Mouse (Mus musculus): Measurements from ENCODE around the gene Stat6. TPM values are rescaled to one million over a fixed set of nuclear protein-coding genes. Genes with fewer than 3 reads are reported as not detected.
A peak's percentile ranks its signal among the peaks of the same experiment; 100 is the strongest.
"Not testable (repeated sequence)": the region's sequence is repeated elsewhere in the genome, so short reads cannot be mapped to it uniquely, and the experiment has no call there.

Stat6 gene
- polyA plus RNA-seq, 1 experiment, result 60.1 TPM

DNA sequence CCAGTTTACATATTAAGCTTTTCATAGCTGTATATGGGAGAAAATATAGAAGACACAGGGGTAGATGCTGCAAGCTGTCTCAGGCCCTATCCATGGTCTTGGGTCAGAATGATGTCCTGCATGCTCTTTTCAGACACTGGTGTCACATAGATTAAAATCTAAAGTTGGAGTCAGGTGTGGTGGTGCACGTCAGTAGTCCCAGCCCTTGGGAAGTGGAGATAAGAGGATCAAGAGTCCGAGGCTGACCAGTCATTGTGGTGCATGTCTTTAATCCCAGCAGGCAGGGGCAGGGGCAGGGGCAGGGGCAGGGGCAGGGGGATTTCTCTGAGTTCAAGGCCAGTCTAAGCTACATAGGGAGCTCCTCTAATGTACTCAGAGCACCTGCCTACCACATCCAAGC lies 3.0 kb downstream of the Stat6 start:
- Histone ChIP-seq H3K4me1 (ENCODE audit: control insufficient read depth, insufficient read depth, low read length) (peaks cover 2% of the 10 kb centered on the region; the same call in 1 of the 2 replicates), H3K4me3 (replicated peaks; ENCODE audit: control insufficient read depth, low read depth, low read length) (no peak overlapping the region), H3K27ac (ENCODE audit: control insufficient read depth, insufficient read depth, low read depth, low read length, poor library complexity) (no peak overlapping the region)
- WGBS, result 77% methylated on average over 2 of the region's 2 CpGs
- TF ChIP-seq CTCF (IDR thresholded peaks at IDR 0.05; ENCODE audit: control insufficient read depth, insufficient read depth, low read length), result no peak

DNA sequence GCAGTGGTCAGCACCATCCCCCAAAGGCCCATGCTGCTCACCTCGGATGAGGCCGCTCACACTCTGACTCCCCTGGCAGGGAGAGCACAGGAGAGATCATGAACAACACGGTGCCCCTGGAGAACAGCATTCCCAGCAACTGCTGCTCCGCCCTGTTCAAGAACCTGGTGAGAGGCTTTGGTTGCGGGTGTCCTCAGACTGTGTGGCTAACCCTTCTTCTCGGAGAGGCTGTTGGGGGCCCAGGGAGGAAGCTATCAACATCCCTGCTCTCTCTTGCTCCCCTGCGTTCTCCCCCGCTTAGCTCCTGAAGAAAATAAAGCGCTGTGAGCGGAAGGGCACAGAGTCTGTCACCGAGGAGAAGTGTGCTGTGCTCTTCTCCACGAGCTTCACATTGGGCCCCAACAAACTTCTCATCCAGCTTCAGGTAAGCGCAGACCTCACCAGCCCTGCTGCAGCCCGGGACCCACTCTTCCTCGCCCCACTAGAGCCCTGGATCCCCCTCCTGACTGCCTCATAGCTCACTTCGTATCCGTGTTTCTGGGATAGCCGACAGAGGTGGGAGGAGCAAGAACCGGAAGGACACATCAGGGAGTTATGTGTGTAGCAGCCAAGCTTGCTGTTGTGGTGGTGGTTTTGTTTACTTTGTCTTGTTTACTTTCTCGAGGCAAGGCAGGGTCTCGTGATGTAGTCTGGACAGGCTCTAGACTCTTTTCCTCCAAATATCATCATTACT lies 10.3 kb downstream of the Stat6 start:
- no peaks in the 10 kb centered on the region; the same call in 1 of the 2 replicates for H3K4me1 ChIP-seq (ENCODE audit: control insufficient read depth, insufficient read depth, low read length)
- no peak for TF ChIP-seq POLR2A (IDR thresholded peaks at IDR 0.05; ENCODE audit: borderline replicate concordance, control insufficient read depth, low read depth, low read length)
- no peak for TF ChIP-seq CTCF (IDR thresholded peaks at IDR 0.05; ENCODE audit: control insufficient read depth, insufficient read depth, low read length)
- WGBS, result 88% methylated on average over 21 of the region's 21 CpGs
- H3K4me3 ChIP-seq (replicated peaks; ENCODE audit: control insufficient read depth, low read depth, low read length), result no peak overlapping the region
- no peak overlapping the region for H3K27ac ChIP-seq (ENCODE audit: control insufficient read depth, insufficient read depth, low read depth, low read length, poor library complexity)

DNA sequence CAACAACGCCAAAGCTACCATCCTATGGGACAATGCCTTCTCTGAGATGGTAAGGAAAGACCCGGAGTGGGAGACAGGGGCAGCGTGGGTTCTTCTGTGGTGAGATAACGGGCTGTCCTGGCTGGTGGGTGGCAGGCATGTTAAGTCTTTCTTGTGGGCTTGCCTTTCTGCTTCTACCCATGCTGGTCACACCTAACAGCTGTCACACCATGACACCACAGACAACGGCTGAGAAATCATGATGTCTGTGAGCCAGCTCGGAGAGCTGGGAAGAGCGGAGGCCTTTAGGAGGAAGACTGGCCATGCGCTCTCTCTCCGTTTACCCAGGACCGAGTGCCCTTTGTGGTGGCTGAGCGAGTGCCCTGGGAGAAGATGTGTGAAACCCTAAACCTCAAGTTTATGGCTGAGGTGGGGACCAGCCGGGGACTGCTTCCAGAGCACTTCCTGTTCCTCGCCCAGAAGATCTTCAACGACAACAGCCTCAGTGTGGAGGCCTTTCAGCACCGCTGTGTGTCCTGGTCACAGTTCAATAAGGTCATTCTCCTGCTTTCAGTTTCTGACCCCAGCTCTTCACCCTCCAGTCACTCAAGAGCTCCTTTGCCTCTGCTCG lies 12.3 kb downstream of the Stat6 start:
- TF ChIP-seq CTCF (IDR thresholded peaks at IDR 0.05; ENCODE audit: control insufficient read depth, insufficient read depth, low read length) (no peak), POLR2A (IDR thresholded peaks at IDR 0.05; ENCODE audit: borderline replicate concordance, control insufficient read depth, low read depth, low read length) (no peak)
- no peak overlapping the region for H3K27ac ChIP-seq (ENCODE audit: control insufficient read depth, insufficient read depth, low read depth, low read length, poor library complexity)
- no peaks in the 10 kb centered on the region; the same call in 1 of the 2 replicates for H3K4me1 ChIP-seq (ENCODE audit: control insufficient read depth, insufficient read depth, low read length)
- no peak overlapping the region for H3K4me3 ChIP-seq (replicated peaks; ENCODE audit: control insufficient read depth, low read depth, low read length)
- WGBS, result 35% methylated on average over 16 of the region's 16 CpGs

DNA sequence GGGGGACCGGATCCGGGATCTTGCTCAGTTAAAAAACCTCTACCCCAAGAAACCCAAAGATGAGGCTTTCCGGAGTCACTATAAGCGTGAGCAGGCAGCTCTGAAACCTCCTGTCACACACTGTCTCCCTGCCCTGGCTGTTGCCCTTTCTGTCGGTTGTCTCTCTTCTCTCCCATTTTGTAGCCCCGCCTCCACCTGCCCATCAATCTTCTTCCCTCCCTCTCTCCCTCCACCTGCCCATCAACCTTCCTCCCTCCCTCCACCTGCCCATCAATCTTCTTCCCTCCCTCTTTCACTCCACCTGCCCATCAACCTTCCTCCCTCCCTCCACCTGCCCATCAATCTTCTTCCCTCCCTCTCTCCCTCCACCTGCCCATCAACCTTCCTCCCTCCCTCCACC lies 14.8 kb downstream of the Stat6 start:
- not testable (repeated sequence) for H3K4me3 ChIP-seq (replicated peaks; ENCODE audit: control insufficient read depth, low read depth, low read length); H3K4me1 ChIP-seq (ENCODE audit: control insufficient read depth, insufficient read depth, low read length); H3K27ac ChIP-seq (ENCODE audit: control insufficient read depth, insufficient read depth, low read depth, low read length, poor library complexity)
- 83% methylated on average over 6 of the region's 6 CpGs for WGBS

DNA sequence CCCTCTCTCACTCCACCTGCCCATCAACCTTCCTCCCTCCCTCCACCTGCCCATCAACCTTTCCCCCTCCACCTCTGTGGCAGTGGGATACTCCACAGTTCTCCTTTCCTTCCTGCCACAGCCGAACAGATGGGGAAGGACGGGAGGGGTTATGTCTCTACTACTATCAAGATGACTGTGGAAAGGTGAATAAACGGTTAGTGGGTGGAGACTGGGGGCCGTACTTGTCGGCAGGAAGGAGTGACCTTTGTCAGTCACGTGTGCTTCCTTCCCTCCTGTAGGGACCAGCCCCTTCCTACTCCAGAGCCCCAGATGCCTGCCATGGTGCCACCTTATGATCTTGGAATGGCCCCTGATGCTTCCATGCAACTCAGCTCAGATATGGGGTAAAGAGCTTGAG lies 15.3 kb downstream of the Stat6 start:
- Histone ChIP-seq H3K4me3 (replicated peaks; ENCODE audit: control insufficient read depth, low read depth, low read length) (no peak overlapping the region), H3K27ac (ENCODE audit: control insufficient read depth, insufficient read depth, low read depth, low read length, poor library complexity) (no peak overlapping the region), H3K4me1 (ENCODE audit: control insufficient read depth, insufficient read depth, low read length) (no peaks in the 10 kb centered on the region; the same call in 1 of the 2 replicates)
- 15% methylated on average over 6 of the region's 6 CpGs for WGBS
- TF ChIP-seq CTCF (IDR thresholded peaks at IDR 0.05; ENCODE audit: control insufficient read depth, insufficient read depth, low read length) (no peak), POLR2A (IDR thresholded peaks at IDR 0.05; ENCODE audit: borderline replicate concordance, control insufficient read depth, low read depth, low read length) (no peak)

DNA sequence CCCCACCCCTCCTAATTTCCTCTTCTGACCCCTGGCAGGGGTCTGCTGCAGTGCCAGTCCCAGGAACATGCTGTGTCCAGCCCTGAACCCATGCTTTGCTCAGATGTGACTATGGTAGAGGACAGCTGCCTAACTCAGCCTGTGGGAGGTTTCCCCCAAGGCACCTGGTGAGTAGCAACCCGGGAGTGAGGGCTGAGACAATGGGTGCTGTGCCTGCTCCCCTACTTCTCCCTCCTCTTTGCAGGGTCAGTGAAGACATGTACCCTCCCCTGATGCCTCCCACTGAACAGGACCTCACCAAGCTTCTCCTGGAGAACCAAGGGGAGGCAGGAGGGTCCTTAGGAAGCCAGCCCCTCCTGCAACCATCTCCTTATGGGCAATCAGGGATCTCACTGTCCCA lies 16.8 kb downstream of the Stat6 start:
- TF ChIP-seq POLR2A (IDR thresholded peaks at IDR 0.05; ENCODE audit: borderline replicate concordance, control insufficient read depth, low read depth, low read length), result no peak
- no peak for TF ChIP-seq CTCF (IDR thresholded peaks at IDR 0.05; ENCODE audit: control insufficient read depth, insufficient read depth, low read length)
- no peaks in the 10 kb centered on the region; the same call in 1 of the 2 replicates for H3K4me1 ChIP-seq (ENCODE audit: control insufficient read depth, insufficient read depth, low read length)
- H3K27ac ChIP-seq (ENCODE audit: control insufficient read depth, insufficient read depth, low read depth, low read length, poor library complexity), result no peak overlapping the region
- no peak overlapping the region for H3K4me3 ChIP-seq (replicated peaks; ENCODE audit: control insufficient read depth, low read depth, low read length)
- WGBS, result 80% methylated on average over 1 of the region's 1 CpGs

DNA sequence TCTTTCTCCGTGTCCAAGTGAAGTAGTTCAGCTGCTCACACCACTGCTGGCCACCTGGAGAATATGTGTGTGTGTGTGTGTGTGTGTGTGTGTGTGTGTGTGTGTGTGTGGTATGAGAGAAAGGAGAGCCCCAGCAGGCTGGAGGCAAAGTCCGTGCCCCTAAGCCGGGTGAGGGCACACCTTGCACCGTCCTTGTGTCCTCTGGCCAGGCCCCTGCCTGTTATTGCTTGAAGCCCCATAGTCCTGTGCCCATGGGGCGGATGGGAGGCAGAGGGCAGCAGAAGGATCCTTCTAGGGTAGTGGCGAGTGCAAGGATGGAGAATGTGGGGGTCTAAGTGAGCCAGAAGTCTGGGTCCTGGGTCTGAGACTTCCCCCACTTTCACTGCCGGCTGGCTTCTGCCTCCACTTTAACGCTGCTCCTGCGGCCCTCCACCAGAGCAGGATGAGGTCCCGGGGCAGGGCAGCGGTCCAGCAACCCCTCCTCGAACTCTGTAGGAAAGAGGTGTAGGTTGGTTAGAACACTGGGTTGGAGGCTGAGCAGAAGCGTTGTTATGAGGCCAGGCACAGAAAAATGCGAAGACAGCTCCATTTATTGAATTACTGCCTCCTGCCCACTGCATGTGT lies 18.6 kb downstream of the Stat6 start:
- H3K27ac ChIP-seq (ENCODE audit: control insufficient read depth, insufficient read depth, low read depth, low read length, poor library complexity), result no peak overlapping the region; the same call in 1 of the 2 replicates
- H3K4me1 ChIP-seq (ENCODE audit: control insufficient read depth, insufficient read depth, low read length), result no peaks in the 10 kb centered on the region
- H3K4me3 ChIP-seq (replicated peaks; ENCODE audit: control insufficient read depth, low read depth, low read length), result no peak overlapping the region
- TF ChIP-seq CTCF (IDR thresholded peaks at IDR 0.05; ENCODE audit: control insufficient read depth, insufficient read depth, low read length) (no peak), POLR2A (IDR thresholded peaks at IDR 0.05; ENCODE audit: borderline replicate concordance, control insufficient read depth, low read depth, low read length) (no peak)
- 63% methylated on average over 14 of the region's 14 CpGs for WGBS

DNA sequence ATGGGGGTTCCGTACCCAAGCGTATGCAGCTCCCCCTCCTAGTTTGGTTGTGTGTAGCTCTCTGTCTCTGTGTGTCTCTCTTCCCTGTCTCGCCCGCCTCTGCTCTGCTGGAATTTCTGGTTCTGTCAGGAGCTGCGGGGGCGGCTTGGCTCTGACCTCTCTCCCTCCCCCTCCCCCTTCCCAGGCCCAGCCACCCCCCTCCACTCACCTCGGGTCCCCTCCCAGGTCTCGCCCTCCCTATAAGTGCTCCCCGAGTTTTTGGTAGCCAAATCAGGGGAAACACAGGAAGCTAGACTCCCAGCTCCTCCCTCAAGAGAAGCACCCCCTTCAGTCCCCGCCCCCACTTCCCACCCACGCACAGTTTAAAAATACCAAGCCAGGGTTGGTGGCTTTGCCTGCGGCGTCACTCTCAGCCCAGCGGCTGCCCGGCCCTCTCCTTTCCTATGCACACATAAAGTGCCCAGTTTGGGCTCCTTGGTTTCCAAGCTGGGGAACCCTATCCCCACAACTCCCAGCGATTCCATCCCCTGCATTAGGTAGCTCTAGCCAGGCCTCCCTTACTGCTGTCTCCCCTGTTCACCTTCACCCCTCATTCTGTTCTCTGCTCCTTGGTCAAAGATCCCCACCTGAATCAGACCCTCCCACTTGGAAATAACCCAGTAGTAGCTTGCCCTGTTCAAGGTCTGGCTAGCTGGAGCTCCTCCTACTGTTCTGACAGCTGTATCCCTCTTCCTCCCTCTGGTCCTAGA lies 19.3 kb downstream of the Stat6 start:
- Histone ChIP-seq H3K27ac (ENCODE audit: control insufficient read depth, insufficient read depth, low read depth, low read length, poor library complexity) (peak overlapping the region; percentile 3; the same call in 1 of the 2 replicates), H3K4me3 (replicated peaks; ENCODE audit: control insufficient read depth, low read depth, low read length) (no peak overlapping the region), H3K4me1 (ENCODE audit: control insufficient read depth, insufficient read depth, low read length) (no peaks in the 10 kb centered on the region)
- WGBS, result 15% methylated on average over 16 of the region's 16 CpGs
- TF ChIP-seq POLR2A (IDR thresholded peaks at IDR 0.05; ENCODE audit: borderline replicate concordance, control insufficient read depth, low read depth, low read length) (no peak), CTCF (IDR thresholded peaks at IDR 0.05; ENCODE audit: control insufficient read depth, insufficient read depth, low read length) (no peak)
